Mouse (Mus musculus): ENCODE measurements around the gene Ydjc.

The Ydjc gene

DNA sequence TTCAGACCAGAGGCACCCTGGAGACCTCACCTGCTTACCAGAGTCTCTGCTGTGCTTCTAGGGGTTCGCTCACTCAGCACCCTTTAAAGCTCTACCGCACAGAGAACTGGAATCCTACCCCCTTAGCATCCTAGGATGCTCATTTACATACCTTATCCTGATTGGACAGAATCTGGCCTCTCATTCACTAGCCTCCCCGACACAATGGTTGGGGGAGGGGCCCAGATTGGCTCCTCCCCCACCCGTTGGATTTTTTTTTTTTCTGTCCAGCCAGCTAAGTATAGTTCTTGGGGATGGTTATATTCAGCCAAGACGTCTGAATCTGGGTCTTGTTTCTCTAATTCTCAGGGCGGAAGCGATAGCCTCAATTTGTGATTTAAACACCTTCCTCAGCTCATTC lies at the start of gene Ydjc:
Gene Ydjc, plus strand, starts transcription at position 283 of the 400 bp plus-strand sequence.
- peak; percentile 50 for DNase-seq (ENCODE audit: low read depth, low spot score)

DNA sequence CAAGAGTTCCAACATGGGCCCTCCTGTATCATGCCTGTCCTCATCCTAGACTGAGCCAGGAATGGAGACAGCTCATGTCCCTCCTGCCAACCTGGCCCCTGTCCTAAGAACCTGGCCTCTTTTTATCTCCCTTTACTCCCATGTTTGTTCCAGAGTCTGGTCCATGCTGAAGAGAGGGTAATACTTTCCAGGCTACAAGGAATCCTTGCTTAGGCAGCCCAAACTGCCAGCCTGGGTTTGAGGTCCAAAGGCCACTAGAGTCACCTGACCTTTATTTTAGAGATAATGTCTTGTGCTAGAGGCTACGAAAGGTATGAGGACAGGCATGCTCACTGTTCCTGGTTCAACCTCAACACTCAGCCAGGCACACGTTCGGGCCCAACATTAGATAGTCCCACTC lies 47.5 kb upstream of the Ydjc start:
- DNase-seq (ENCODE audit: low read depth, low spot score), result no peak

DNA sequence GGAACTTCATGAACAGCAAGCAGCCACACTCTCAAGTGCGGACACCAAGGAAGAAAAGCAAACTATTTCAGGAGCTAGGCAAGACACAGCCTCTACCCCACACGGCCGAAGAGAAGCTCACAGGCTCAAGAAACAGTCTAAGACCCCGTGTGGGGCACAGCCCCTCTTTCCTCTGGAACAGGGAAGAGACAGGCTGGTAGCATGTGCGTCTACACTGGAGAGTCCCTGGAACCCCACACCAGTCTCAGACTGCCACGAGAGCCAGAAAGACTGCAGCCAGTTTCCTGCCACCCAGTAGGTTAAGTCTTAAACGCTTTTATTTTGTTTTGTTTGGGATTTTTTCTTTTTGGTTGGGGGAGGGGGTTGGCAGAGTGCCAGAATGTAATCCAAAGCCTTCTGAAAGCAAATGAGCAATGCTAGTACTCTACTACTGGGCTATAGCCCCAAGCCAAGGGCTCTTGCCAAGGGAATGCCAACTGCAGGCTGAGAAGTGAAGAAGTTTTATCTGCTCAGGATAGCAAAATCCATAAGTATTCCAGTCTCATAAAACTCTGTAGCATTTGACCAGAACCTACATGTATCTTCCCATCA lies 41.7 kb upstream of the Ydjc start:
- no peak for DNase-seq (ENCODE audit: low read depth, low spot score)

DNA sequence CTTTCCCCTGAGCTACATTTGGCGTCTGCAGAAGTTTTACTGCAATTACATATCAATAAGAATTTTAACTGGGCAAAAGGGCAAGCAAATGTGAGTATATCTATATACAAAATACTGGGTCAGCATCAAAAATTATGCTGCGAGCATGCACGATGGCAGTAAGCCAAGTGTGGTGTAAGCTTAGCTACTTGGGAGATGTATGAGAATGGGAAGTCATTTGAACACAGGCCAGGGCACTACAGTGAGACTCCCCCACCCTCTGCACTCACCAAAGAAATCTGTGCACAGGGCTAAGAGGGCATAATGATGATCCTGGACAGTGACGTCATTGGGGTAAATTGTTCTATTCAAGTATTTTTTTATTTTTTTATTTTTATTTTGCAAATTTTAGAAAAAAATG lies 39.8 kb upstream of the Ydjc start:
- DNase-seq (ENCODE audit: low read depth, low spot score), result no peak

DNA sequence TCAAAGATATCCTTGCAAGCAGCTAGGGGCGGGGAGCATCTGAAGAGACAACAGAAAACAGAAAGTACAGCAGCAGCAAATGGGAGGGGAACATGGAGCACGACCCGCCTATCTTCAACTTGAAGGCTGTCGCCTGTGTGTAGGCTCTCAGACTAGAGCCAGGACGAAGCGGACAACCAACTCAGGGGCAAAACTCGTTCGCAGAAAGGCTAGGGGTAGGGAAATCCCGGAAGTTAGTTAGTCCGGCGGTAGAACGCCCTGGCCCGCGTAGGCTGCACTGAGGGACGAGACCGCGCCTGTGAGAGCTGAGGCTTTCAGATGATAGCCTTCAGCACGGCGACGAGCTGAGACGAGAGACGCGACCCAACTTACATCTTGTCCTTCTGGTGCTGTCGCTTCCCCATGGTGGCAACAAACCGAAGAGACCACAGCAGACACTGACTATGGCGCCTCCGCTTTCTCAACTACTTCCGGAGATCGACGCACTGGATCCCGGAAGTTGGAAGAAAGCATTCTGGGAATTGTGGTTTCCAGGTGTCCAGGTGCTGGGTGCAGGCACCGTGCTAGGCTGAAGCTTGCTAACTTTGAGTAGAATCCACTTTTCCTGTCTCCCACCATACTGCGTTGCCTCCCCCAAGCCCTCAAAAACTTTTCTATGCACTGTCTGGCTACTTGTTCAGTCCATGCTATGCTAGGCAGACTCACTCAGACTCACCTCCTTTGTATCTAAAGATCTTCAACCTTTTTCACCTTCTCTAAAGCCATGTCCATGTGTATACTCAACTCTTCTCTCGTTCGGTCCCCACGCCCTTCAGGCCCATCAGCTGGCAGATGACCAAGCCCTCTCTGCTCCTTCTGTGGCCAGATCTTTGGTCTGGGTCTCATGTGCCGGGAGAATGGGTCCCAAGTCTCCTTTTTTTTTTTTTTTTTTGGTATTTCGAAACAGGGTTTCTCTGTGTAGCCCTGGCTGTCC lies 33.4 kb upstream of the Ydjc start, which contains the start of gene Ppil2:
Gene Ppil2, minus strand, starts transcription at position 487 of the 973 bp plus-strand sequence.
- DNase-seq (ENCODE audit: low read depth, low spot score), result peak; percentile 79

DNA sequence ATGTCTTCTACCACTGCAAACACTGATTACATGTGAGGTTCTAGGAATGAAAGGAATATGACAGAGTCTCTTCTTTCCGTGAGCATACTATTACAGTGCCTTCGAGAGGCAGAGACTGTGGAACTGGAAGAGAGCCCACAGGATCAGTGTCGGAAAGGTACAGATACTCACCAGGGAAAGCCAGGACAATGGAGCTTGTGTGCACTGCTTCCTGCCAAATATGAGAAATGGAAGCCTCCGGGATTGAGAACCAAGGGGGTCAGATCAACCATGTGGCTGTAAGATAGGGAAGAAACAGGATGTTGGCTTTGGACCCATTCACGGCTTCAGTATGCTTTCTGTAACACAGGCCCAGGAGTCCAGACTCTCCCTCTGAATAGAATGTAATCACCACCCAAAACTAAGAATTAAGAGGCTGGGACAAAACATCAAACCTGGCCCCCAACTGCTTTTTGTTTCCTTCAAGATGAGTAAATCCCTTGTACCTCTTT lies 27.1 kb upstream of the Ydjc start:
- no peak for DNase-seq (ENCODE audit: low read depth, low spot score)

DNA sequence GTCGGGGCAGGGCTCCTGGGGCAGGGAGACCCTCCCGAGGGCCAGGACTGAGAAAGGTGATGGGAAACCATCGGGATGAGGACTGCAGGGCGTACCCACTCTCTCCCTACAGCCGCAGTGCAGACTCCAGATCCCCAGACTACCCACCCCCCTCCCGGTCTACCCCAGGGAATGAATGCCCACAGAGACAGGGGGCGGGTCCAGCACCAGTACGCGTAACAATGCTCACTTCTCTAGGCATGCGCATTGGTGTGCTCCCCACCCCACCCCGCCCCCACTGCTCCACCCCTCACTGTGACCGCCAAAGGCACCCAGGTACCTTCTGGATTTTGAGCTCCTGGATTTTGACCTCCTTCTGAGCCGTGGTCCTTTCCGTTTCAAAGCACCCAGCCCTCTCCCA lies 22.9 kb upstream of the Ydjc start:
- DNase-seq (ENCODE audit: low read depth, low spot score), result no peak

DNA sequence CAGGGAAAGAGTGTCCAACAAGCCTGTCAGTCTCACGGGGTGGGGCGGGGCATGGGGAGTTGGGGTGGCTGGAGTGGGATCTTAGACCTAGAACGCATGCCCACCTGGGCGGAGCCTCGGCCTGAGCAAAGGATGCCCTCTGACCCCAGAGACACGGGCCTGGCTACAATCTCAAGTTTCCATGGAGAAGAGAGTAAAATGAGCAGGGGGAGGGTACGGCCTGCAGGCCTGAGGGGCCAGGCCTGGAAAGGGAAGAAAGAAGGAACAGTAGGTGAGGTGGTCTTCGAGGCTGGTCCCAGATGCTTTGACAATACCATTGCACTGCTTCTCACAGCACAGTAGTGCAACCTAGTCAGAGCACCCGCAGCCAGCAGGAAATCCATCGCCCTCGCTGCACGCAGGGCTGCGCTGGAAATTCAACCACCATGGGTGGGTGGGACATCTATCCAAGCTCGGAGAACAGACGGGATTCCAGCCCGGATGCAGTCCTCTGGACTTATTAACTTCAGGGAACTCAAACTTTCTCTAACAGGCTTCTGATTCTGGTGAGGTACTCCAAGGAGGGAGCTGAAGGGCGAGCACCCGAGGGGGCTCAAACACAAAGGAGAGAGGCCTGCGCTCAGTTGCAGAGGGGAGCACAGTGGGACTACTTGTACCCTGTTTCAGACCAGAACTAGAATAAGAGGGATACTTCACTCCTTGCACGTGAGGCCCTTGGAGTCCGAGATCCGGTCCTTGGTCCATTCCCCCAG lies 20.1 kb upstream of the Ydjc start:
- DNase-seq (ENCODE audit: low read depth, low spot score), result peak; percentile 85

DNA sequence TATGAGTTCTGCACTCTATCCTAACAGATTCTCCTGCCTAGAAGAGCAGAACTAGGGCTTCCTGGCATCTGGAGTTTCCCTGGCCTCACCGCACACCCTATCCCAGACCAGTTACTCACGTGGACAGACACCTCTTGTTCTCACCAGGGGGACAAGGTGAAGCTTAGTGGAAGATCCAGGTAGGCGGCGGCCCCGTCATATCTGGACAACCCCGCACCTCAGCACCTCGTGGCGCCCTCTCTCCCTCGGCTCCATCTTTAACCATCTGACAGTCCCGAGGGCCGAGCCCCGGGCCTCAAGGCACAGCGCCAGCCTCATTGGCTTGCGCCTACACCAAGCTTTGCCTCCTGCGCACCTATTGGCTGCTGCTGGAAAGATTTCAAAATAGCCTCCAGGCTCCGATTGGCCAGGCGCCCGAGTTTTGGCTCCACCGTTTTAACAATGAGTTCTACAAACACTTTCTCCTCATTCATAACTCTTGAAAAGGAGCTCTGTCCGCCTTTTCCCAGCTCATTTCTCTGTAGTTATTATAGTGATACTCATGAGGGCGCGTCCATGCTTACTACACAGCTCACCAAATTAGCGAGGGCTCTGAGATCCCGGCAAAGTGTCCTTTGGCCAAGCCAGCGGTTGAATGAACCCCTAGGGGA lies 19.4 kb upstream of the Ydjc start, which contains the start of gene 2610318N02Rik:
Gene 2610318N02Rik, minus strand, starts transcription at position 297 of the 650 bp plus-strand sequence.
- peak; percentile 92 for DNase-seq (ENCODE audit: low read depth, low spot score)

DNA sequence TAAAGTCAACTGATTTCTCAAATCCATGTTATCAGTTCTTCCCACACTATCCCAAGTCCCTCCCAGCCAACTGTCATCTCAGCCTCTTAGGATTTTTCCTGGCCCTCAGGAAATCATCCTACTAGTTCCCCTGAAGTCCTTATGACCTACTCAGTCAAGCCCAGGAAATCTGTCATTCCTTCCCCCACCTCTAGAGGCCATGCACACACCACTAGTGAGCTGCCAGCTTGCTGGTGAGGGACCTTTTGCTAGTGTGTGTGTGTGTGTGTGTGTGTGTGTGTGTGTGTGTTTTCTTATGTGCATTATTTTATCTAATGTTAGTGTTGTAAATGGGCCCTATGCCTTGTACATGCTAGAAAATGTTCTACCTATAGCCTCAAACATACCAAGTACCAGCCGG lies 17.1 kb upstream of the Ydjc start:
- DNase-seq (ENCODE audit: low read depth, low spot score), result peak; percentile 35

DNA sequence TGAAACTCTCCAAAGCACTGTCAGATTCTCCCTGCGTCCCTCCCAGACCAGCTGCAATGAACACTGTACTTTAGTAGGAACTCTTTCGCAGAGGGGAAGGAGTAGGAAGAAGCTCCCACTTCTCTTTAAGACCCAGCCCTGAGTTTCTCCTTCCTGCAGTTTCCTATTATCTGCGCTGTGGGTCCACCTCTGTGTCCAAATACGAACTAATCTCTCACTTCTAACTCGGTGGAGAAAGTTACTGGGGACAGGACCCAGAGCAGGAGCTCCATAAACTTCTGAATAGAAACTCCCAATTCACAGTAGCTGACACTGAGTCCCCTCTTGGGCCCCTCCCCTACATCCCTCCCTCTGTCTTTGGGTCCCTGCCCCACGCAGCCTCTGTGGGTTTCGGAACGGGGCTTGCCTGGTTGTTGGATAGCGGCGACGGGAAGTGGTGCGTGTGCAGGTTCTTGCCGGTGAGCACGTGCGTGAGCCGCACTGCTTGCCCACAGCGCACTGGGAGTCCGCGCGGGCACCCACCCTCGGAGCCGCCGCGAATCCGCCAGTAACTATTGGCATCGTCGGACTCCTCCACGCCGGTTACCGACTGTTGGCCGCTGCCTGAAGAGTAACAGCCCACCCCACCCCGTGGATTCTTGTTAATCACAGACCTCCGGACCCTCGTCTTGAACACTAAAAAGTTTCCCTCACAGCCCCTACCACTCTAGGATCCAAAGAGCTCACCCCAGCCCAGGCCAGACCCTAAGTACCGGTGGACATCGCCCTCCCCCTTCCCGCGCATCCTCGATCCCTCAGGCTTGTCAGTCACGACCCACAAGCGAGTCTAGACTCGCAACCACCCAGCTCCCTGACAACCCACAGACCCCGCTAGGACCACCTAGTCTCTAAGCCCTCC lies 13.0 kb upstream of the Ydjc start:
- DNase-seq (ENCODE audit: low read depth, low spot score), result peak; percentile 25

DNA sequence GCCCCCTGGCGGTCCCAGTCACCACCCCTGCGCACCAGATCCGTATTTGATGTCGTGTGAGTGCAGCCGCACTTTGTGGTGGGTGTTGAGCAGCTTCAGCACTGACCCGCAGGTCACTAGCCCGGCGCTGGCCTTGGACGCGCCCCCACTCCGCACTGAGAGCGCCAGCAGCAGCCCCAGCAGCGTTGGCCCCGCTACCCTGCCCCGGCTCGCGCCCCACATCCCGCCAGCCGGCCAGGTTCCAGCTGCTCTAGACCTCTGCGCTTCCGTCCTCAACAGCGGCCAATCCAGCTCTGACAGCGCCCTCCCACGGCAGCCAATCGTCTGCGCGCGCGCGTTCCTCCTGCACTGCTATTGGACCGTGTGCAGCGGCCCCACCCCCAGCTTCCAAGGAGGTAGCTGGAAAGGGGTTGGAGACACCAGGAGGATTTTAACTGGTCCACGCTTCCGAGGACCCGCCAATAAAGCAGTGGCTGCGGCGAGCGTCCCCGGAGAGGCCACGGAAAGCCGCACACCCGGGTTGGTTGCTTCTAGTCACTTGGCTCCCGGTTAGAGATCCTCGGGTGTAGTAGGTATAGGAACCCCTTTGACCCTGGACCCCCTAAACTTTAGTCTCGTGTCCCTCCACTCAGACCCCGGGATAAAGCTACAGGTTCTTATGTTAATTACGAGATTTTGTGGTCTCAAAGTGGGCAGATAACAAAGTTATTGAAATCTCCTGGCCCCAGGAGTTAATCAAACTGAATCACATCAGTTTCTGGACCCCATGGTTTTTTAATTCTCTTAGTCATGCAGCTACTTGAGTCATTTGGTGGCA lies 12.1 kb upstream of the Ydjc start, which contains the start of gene Sdf2l1:
Gene Sdf2l1, minus strand, starts transcription at position 295 of the 817 bp plus-strand sequence.
- DNase-seq (ENCODE audit: low read depth, low spot score), result peak; percentile 98

DNA sequence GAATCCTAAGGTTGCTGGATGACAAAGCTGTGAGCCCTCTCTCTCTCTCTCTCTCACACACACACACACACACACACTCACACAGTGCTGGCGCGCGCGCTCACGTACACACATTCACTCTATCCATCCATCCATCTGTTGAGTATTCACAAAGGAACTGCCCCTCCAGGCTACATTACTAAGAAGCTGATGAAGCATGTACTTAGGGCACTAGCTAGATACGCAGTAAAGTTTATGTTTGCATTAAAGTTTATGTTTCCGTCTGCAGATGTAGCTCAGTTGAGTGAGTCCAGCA lies 11.6 kb upstream of the Ydjc start:
- peak; percentile 9 for DNase-seq (ENCODE audit: low read depth, low spot score)

DNA sequence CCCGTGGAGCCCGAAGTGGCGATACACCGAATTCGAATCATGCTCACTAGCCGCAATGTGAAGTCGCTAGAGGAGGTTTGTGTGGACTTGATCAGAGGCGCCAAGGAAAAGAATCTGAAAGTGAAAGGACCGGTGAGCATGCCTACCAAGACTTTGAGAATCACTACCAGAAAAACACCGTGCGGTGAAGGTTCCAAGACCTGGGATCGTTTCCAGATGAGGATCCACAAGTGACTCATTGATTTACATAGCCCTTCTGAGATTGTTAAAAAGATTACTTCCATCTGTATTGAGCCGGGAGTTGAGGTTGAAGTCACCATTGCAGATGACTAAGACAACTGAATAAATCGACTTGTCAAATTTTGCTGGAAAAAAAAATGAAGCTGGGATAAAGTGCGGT lies 7.1 kb upstream of the Ydjc start:
- DNase-seq (ENCODE audit: low read depth, low spot score), result no peak

DNA sequence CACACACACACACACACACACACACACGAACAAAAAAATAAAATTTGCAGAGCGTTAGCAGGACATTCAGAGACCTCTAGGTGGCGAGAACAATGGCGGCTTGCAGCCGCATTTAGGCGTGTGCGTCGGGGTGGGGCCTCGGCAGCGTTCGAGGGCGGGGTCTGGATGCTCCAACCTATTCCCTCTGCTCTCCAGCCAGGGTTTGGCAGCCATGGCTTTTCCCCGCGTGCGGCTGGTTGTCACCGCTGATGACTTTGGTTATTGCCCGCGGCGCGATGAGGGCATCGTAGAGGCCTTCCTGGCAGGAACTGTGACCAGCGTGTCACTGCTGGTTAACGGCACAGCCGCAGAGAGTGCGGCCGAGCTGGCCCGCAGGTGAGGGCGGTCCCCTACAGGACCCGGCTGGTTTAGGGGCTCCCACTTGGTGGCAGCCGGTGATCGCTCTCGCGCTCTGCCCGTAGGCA lies 2.4 kb downstream of the Ydjc start, which contains the start of gene Ccdc116:
Gene Ccdc116, minus strand, starts transcription at position 458 of the 464 bp plus-strand sequence.
- DNase-seq (ENCODE audit: low read depth, low spot score), result peak; percentile 91

DNA sequence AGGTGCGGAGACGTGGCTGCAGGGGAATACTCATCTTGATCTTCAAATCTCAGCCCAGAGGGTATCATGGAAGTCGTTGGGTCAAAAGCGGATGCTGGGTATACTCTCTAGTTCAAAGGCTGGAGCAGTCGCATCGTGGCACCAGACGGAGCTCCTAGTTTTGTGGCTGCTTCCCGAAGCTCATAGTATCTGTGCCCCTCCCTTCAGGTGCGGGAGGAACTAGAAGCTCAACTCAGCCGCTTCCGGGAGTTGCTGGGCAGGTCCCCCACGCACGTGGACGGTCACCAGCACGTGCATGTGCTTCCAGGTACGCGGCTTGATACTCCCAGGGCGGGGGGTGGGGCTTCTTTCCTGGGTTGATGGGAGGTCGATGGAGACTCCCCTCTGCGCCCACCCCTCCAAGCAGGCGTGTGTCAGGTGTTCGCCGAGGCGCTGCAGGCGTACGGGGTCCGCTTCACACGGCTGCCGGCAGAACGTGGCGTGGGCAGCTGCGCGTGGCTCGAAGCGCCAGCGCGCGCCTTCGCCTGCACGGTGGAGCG lies 3.0 kb downstream of the Ydjc start:
- DNase-seq (ENCODE audit: low read depth, low spot score), result peak; percentile 26

DNA sequence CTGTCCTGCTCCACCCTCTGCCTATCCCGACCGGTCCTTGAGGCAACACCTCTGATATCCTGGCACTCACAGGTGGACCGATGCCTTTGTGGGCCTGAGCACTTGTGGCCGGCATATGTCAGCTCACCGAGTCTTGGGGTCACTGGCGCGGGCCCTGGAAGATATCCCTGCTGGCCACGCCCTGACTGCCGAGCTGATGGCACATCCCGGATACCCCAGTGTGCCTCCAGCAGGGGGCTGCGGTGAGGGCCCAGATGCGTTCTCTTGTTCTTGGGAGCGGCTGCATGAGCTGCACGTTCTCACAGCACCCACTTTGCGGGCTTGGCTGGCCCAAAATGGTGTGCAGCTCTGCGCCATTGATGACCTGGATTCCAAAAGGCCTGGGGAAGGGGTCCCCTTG lies 3.7 kb downstream of the Ydjc start:
- peak; percentile 67 for DNase-seq (ENCODE audit: low read depth, low spot score)

DNA sequence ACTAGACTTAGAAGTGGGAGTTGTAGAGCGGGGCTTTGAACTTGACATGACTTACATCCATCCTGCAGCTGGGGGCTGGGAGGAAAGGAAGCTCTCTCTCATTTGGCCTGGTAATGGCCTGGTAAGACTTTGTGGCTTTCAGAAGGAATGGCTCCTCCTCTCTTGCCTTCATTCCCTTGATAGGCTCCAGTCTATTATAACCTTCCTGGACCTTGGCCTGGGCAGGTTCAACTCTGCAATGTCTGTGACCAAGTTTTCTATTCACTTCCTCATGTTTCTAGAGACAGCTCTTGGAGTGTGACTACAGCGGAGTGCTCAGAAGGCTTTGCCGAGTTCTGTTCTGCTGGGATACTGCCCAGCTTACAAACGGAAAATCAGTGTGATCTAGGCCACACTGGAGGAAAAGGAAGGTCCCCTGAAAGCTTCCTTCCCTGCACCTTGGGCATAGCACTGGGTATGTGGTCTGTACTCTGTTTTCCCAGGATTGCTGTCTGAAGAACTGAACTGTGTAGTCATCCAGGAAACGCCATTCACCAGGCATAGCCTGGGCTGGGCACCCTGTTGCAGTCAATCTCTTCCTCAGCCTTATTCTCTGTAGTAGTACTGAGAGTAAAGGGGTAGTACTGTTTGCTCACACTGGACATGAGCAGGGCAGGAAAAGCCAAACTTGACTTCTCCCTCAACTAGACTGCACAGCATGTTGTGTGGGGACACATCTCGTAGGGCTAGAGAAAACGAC lies 6.3 kb downstream of the Ydjc start:
- DNase-seq (ENCODE audit: low read depth, low spot score), result no peak

All from mesoderm, embryonic 11.5 days (tissue).